Mouse (Mus musculus): ENCODE data around the gene Napa. TPM values are rescaled to one million over a fixed set of nuclear protein-coding genes. Genes with fewer than 3 reads are reported as not detected.

Gene Napa
- polyA plus RNA-seq, 1 experiment from 2014 or later: 238 TPM

Other genes starting within 250 kb of the Napa start
- not detected in 2 replicates for gene Crx, start 218.5 kb upstream of the Napa start, polyA plus RNA-seq (2015; fragmentation: Nextera tagmentation; extraction: Ambion mirVana)
- gene Crxos, start 215.8 kb upstream of the Napa start, polyA plus RNA-seq (2015; fragmentation: Nextera tagmentation; extraction: Ambion mirVana): not detected in 2 replicates
- 871 and 889 TPM in 2 replicates for gene Selenow, start 176.1 kb upstream of the Napa start, polyA plus RNA-seq (2015; fragmentation: Nextera tagmentation; extraction: Ambion mirVana)
- 196 and 208 TPM in 2 replicates for gene Nop53, start 152.4 kb upstream of the Napa start, polyA plus RNA-seq (2015; fragmentation: Nextera tagmentation; extraction: Ambion mirVana)
- 62.8 and 71.1 TPM in 2 replicates for gene Ehd2, start 130.9 kb upstream of the Napa start, polyA plus RNA-seq (2015; fragmentation: Nextera tagmentation; extraction: Ambion mirVana)
- 7.2 and 7.5 TPM in 2 replicates for gene Bicra, start 50.5 kb upstream of the Napa start, polyA plus RNA-seq (2015; fragmentation: Nextera tagmentation; extraction: Ambion mirVana)
- gene Zfp541, start 36.6 kb upstream of the Napa start, polyA plus RNA-seq (2015; fragmentation: Nextera tagmentation; extraction: Ambion mirVana): 0.07 TPM in 1 of 2 replicates, not detected in the other
- gene Kptn, start 21.4 kb downstream of the Napa start, polyA plus RNA-seq (2015; fragmentation: Nextera tagmentation; extraction: Ambion mirVana): 31.2 and 32.7 TPM in 2 replicates
- 0.08 and 0.14 TPM in 2 replicates for gene Slc8a2, start 31.4 kb downstream of the Napa start, polyA plus RNA-seq (2015; fragmentation: Nextera tagmentation; extraction: Ambion mirVana)
- 18.3 and 19.8 TPM in 2 replicates for gene Meis3, start 76.6 kb downstream of the Napa start, polyA plus RNA-seq (2015; fragmentation: Nextera tagmentation; extraction: Ambion mirVana)
- 12.1 and 13.5 TPM in 2 replicates for gene Dhx34, start 123.6 kb downstream of the Napa start, polyA plus RNA-seq (2015; fragmentation: Nextera tagmentation; extraction: Ambion mirVana)
- gene C5ar2, start 145.7 kb downstream of the Napa start, polyA plus RNA-seq (2015; fragmentation: Nextera tagmentation; extraction: Ambion mirVana): 0.17 and 0.26 TPM in 2 replicates
- 5.3 and 5.4 TPM in 2 replicates for gene C5ar1, start 161.1 kb downstream of the Napa start, polyA plus RNA-seq (2015; fragmentation: Nextera tagmentation; extraction: Ambion mirVana)
- gene Inafm1, start 175.2 kb downstream of the Napa start, polyA plus RNA-seq (2015; fragmentation: Nextera tagmentation; extraction: Ambion mirVana): 23.9 and 28.1 TPM in 2 replicates
- gene Ccdc9, start 188.3 kb downstream of the Napa start, polyA plus RNA-seq (2015; fragmentation: Nextera tagmentation; extraction: Ambion mirVana): 26.6 and 27.0 TPM in 2 replicates
- gene Bbc3, start 209.9 kb downstream of the Napa start, polyA plus RNA-seq (2015; fragmentation: Nextera tagmentation; extraction: Ambion mirVana): 6.4 and 7.0 TPM in 2 replicates